Mouse (Mus musculus) C2C12 (cell line): ENCODE measurements around the gene Arl6.

ENCODE experiments used
- CEBPB ChIP-seq: IDR thresholded peaks from one replicate; pipeline ENCODE4 v1.6.1; 2011; ENCODE audit warnings: low read depth, mild to moderate bottlenecking, control low read depth, moderate library complexity
- CTCF ChIP-seq: IDR thresholded peaks from one replicate; pipeline ENCODE4 v1.5.1; 2011; ENCODE audit not compliant: control insufficient read depth, insufficient read depth, insufficient read length
- FOSL1 ChIP-seq: IDR thresholded peaks from one replicate; pipeline ENCODE4 v1.8.0; 2011; ENCODE audit warnings: mild to moderate bottlenecking, low read length; ENCODE audit not compliant: poor library complexity, insufficient read depth, severe bottlenecking
- MAX ChIP-seq: IDR thresholded peaks from one replicate; pipeline ENCODE4 v1.6.1; 2011; ENCODE audit warnings: mild to moderate bottlenecking, control low read depth
- MYOD1 ChIP-seq: IDR thresholded peaks from one replicate; pipeline ENCODE4 v1.6.1; 2011; ENCODE audit warnings: low read depth; ENCODE audit not compliant: control insufficient read depth, insufficient read length
- MYOG ChIP-seq: IDR thresholded peaks from one replicate; pipeline ENCODE4 v1.6.1; 2011; ENCODE audit not compliant: control insufficient read depth, insufficient read length; ENCODE audit errors: extremely low read depth
- USF1 ChIP-seq: IDR thresholded peaks from one replicate; pipeline ENCODE4 v1.6.1; 2011; ENCODE audit warnings: low read depth, mild to moderate bottlenecking, control low read depth, moderate library complexity

DNA sequence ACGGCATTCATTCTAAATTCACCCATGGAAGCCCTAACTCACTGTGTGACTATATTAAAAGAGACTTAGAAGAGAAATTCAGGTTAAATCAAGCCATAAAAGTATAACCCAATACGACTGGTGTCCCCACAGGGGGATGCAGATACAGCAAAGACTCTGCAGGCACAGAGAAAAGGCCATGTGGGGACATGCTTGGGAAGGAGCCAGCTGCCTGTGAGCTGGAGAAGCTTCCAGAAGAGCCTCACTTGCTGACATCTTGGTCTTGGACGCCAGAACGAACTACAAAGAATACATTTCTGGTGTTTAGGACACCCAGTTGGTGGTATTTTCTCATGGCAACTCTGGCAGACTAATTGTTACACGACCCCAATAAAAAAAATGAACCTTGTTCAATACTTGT lies 45.9 kb upstream of the Arl6 start:
- TF ChIP-seq USF1 (no peak), CTCF (no peak), MYOD1 (no peak), MAX (no peak), CEBPB (no peak), FOSL1 (no peak), MYOG (no peak)
